Mouse (Mus musculus) Muller cell, postnatal 12 days (primary cell): ENCODE measurements around the gene Scgb1c1.
A peak's percentile ranks its signal among the peaks of the same experiment; 100 is the strongest.

Experiments
- DNase-seq: peaks from one replicate; pipeline ENCODE4 v3.0.0-alpha.2; 2015; ENCODE audit errors: inconsistent ontology term

The Scgb1c1 gene

GRCm38 (mm10) chr7:140844905-140845665, at the start of gene Scgb1c1:
Gene Scgb1c1 (plus strand): TSS chr7:140845547.
- peak; percentile 69 for DNase-seq

- DNase-seq = no peak
These were observed 47.7 kb upstream of the Scgb1c1 start for GRCm38 (mm10) chr7:140797619-140798018.

- DNase-seq = no peak
These were observed 47.1 kb upstream of the Scgb1c1 start for GRCm38 (mm10) chr7:140798212-140798611.

- DNase-seq = peak; percentile 14
These were observed 42.7 kb upstream of the Scgb1c1 start for GRCm38 (mm10) chr7:140802629-140803028.

GRCm38 (mm10) chr7:140805704-140806103, 39.6 kb upstream of the Scgb1c1 start:
- no peak for DNase-seq

- DNase-seq = no peak
These were observed 34.9 kb upstream of the Scgb1c1 start for GRCm38 (mm10) chr7:140810496-140810895.

GRCm38 (mm10) chr7:140811714-140812113, 33.6 kb upstream of the Scgb1c1 start:
- DNase-seq = no peak

- no peak for DNase-seq
These were observed 32.5 kb upstream of the Scgb1c1 start for GRCm38 (mm10) chr7:140812850-140813249.

GRCm38 (mm10) chr7:140820173-140820572, 25.2 kb upstream of the Scgb1c1 start:
- DNase-seq = no peak

- DNase-seq = peak; percentile 8
These were observed 24.1 kb upstream of the Scgb1c1 start for GRCm38 (mm10) chr7:140821305-140821652.

GRCm38 (mm10) chr7:140821653-140822329, 23.6 kb upstream of the Scgb1c1 start, which contains the start of gene Zfp941:
Gene Zfp941 (minus strand): TSS chr7:140822178.
- DNase-seq = peak; percentile 81

- DNase-seq = no peak
These were observed 22.6 kb upstream of the Scgb1c1 start for GRCm38 (mm10) chr7:140822731-140823130.

GRCm38 (mm10) chr7:140828171-140828881, 17.0 kb upstream of the Scgb1c1 start:
- DNase-seq = peak; percentile 30

GRCm38 (mm10) chr7:140831447-140831846, 13.9 kb upstream of the Scgb1c1 start:
- DNase-seq = peak; percentile 64

GRCm38 (mm10) chr7:140833341-140833740, 12.0 kb upstream of the Scgb1c1 start:
- DNase-seq = no peak

- DNase-seq = no peak
These were observed 10.2 kb upstream of the Scgb1c1 start, which contains the start of gene Urah for GRCm38 (mm10) chr7:140834968-140835757. Gene Urah (plus strand): TSS chr7:140835018.

- DNase-seq = no peak
These were observed 9.6 kb upstream of the Scgb1c1 start for GRCm38 (mm10) chr7:140835758-140836087.

GRCm38 (mm10) chr7:140836243-140837115, 8.9 kb upstream of the Scgb1c1 start:
- no peak for DNase-seq

GRCm38 (mm10) chr7:140839556-140839955, 5.8 kb upstream of the Scgb1c1 start:
- DNase-seq = no peak
